Mouse (Mus musculus): Measurements from ENCODE around the gene Gjc2. TPM values are rescaled to one million over a fixed set of nuclear protein-coding genes. Genes with fewer than 3 reads are reported as not detected.

Gjc2 gene
- polyA plus RNA-seq, 1 experiment from 2014 or later = not detected

DNA sequence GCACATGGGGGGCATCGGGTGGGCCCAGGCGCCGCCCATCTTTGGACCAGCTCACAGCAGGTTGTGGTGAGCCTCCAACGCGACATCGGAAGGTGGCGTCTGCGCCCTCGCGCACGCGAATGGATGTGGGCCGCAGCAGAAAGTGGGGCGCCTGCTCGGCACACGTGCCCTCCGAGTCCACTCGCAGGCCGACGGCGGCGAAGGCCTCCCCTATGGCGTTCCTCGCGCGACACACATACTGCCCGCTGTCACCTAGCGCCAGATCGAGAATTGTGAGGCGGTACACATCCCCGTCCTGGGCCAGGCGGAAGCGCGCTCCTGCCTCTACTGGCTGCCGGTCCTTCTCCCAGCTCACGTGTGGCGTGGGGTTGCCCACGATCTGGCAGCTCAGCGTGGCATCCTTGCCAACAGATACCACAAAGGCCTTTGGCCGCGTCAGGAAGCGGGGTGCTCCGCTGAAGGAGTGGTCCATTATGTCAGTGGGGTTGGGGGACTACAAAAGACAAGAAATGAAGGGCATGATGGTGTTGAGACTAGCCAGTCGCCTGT, 47.0 kb downstream of the Gjc2 start, which contains the start of gene Obscn:
Gene Obscn (minus strand): TSS at position 499 of the 549 bp plus-strand sequence.
- no peaks in the 10 kb centered on the region for H3K4me1 ChIP-seq (ENCODE audit: control insufficient read depth, insufficient read depth, low read length)
- peak within 1 kb of the TSS; percentile 30 for H3K4me2 ChIP-seq (ENCODE audit: low read depth)
- DNase-seq (ENCODE audit: low spot score) (no peak), ATAC-seq (ENCODE audit: insufficient read depth, low FRiP score, low TSS enrichment) (no peak)
- H3K27ac ChIP-seq (ENCODE audit: low read depth, low read length) = no peak within 1 kb of the TSS
- H3K4me3 ChIP-seq (ENCODE audit: low read depth, low read length) = peak within 1 kb of the TSS; percentile 19; the same call in 1 of the 2 replicates
- 15% methylated on average over 43 of the region's 44 CpGs for WGBS
- no peaks in the 10 kb centered on the region for H3K9me3 ChIP-seq (ENCODE audit: control insufficient read depth, low read length)
- H3K9ac ChIP-seq (ENCODE audit: low read length) = no peak within 1 kb of the TSS
- H3K36me3 ChIP-seq (ENCODE audit: control insufficient read depth, insufficient read depth, low read length) = no peaks in the 10 kb centered on the region
- peaks cover 49% of the 10 kb centered on the region for H3K27me3 ChIP-seq (ENCODE audit: control insufficient read depth, insufficient read depth, low read length)

DNA sequence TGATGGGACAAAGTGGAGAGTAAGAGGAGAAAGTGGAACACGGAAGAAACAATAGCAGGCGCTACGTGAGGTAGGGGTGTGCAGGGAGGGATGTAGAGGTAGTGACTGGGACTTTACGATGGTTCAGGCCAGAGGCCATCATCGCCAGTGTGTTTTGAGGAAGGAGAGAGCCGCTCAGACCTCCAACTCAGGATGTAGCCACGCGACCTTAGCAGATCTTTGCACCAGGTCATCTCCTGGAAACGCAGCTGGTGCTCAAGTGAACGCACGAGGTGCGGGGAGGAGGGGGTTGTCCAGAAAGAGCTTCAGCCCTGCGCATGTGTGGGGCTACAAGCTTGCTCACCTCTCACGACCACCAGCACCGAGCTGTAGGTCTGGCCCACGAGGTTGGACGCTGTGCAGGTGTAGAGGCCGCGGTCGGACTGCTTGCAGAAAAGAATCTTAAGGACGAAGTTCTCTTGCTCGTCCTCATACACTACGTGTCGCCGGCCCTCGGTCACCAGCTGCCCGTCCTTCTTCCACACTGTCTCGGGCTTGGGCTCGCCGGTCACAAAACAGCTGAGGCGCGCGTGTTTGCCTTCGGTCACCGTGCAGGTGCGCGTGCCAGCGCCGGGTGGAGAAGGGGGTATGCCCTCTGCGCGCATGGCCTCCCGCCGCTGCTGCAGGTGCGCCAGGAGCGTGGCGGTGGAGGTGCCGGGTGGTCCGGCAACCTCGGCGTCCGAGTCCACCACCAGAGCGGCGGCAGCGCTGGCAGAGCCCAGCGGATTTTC, 47.8 kb downstream of the Gjc2 start:
- Histone ChIP-seq H3K4me1 (ENCODE audit: control insufficient read depth, insufficient read depth, low read length) (no peaks in the 10 kb centered on the region), H3K27ac (ENCODE audit: low read depth, low read length) (no peak overlapping the region), H3K36me3 (ENCODE audit: control insufficient read depth, insufficient read depth, low read length) (no peaks in the 10 kb centered on the region), H3K4me3 (ENCODE audit: low read depth, low read length) (peak overlapping the region; percentile 19; the same call in 1 of the 2 replicates), H3K4me2 (ENCODE audit: low read depth) (peak overlapping the region; percentile 30), H3K27me3 (ENCODE audit: control insufficient read depth, insufficient read depth, low read length) (peaks cover 49% of the 10 kb centered on the region), H3K9ac (ENCODE audit: low read length) (no peak overlapping the region), H3K9me3 (ENCODE audit: control insufficient read depth, low read length) (no peaks in the 10 kb centered on the region)
- no peak for DNase-seq (ENCODE audit: low spot score)
- ATAC-seq (ENCODE audit: insufficient read depth, low FRiP score, low TSS enrichment) = no peak
- 6% methylated on average over 55 of the region's 55 CpGs for WGBS

DNA sequence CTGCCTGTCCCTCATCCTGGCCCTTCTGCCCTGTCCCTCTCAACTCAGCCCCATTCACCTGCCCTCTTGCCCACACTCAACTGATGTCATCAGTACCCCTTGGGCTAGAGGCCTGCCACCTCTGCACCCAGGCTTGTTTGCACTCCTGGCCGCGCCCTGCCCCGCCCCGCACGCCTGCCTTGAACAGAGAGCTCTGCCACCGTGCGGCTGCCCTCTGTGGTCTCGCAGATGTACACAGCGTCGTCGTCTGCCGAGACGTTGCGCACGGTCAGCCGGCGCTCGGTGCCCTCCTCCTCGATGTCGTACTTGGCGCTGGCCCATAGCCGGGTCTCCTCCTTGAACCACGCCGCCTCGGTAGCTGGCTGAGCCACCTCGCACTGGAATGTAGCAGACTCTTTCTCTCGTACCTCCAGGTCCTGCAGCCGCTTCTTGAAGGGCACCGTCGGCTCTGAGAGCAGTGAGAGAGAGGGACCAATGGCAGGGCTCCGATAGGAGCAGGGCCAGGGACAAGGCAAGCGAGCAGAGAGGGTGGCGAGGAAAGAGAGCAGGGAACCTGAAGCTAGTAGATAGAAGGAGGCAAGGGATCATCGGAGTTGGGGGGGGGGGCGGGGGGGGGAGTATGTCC, 48.5 kb downstream of the Gjc2 start:
- peaks cover 49% of the 10 kb centered on the region for H3K27me3 ChIP-seq (ENCODE audit: control insufficient read depth, insufficient read depth, low read length)
- no peaks in the 10 kb centered on the region for H3K4me1 ChIP-seq (ENCODE audit: control insufficient read depth, insufficient read depth, low read length)
- DNase-seq (ENCODE audit: low spot score) (no peak), ATAC-seq (ENCODE audit: insufficient read depth, low FRiP score, low TSS enrichment) (no peak)
- WGBS = 5% methylated on average over 33 of the region's 35 CpGs
- H3K36me3 ChIP-seq (ENCODE audit: control insufficient read depth, insufficient read depth, low read length) = no peaks in the 10 kb centered on the region
- H3K27ac ChIP-seq (ENCODE audit: low read depth, low read length) = no peak overlapping the region
- H3K4me3 ChIP-seq (ENCODE audit: low read depth, low read length) = peak overlapping the region; percentile 19; the same call in 1 of the 2 replicates
- no peaks in the 10 kb centered on the region for H3K9me3 ChIP-seq (ENCODE audit: control insufficient read depth, low read length)
- no peak overlapping the region for H3K9ac ChIP-seq (ENCODE audit: low read length)
- peak overlapping the region; percentile 20; the same call in 1 of the 2 replicates for H3K4me2 ChIP-seq (ENCODE audit: low read depth)

DNA sequence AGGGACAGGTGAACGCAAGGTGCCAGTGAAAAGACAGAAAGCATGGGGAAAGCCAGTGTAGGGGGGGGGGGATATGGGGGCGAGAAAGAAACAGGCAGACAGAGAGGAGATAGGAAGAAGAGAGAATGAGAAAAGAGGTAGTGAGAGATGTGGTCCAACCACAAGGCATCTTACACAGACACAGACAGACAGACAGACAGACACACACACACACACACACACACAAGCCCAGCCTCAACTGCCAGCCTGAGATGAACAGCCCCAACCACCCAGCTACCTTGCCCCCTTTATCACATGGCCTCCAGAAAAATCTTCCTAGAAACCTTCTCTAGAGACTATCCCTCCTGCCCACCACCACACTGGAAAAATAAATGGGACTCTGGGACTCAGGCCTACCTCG, 50.9 kb downstream of the Gjc2 start:
- 71% methylated on average over 2 of the region's 3 CpGs for WGBS
- Histone ChIP-seq H3K27me3 (ENCODE audit: control insufficient read depth, insufficient read depth, low read length) (peaks cover 43% of the 10 kb centered on the region), H3K4me3 (ENCODE audit: low read depth, low read length) (no peak overlapping the region), H3K9me3 (ENCODE audit: control insufficient read depth, low read length) (no peaks in the 10 kb centered on the region), H3K27ac (ENCODE audit: low read depth, low read length) (no peak overlapping the region), H3K36me3 (ENCODE audit: control insufficient read depth, insufficient read depth, low read length) (no peaks in the 10 kb centered on the region), H3K4me2 (ENCODE audit: low read depth) (no peak overlapping the region), H3K9ac (ENCODE audit: low read length) (no peak overlapping the region), H3K4me1 (ENCODE audit: control insufficient read depth, insufficient read depth, low read length) (no peaks in the 10 kb centered on the region)
- DNase-seq (ENCODE audit: low spot score) (no peak), ATAC-seq (ENCODE audit: insufficient read depth, low FRiP score, low TSS enrichment) (no peak)

DNA sequence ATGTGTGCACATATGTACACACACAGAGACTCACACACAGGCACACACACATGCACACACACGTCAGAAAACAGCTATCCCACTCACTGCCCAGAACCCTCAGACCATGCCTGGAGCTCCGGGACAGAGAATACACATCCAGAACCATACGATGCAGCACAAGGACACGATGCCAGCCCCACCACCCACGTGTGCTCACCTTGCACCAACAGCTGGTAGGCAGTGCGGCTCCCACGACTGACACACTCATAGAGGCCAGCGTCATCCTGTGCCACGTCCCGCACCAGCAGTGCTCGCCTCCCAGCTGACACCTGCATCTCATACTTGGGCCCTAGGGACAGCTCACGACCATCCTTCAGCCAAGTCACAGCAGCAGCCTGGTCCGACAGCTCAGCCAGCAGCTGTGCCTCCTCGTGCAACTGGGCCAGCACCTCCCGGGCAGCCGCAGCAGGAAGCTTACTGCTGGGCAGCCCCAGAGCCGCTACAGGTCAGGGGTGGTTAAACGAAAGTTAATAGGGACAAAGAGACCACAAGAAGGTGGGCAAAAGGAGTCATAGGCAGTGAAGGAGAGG, 51.6 kb downstream of the Gjc2 start:
- no peak overlapping the region for H3K27ac ChIP-seq (ENCODE audit: low read depth, low read length)
- peaks cover 36% of the 10 kb centered on the region for H3K27me3 ChIP-seq (ENCODE audit: control insufficient read depth, insufficient read depth, low read length)

DNA sequence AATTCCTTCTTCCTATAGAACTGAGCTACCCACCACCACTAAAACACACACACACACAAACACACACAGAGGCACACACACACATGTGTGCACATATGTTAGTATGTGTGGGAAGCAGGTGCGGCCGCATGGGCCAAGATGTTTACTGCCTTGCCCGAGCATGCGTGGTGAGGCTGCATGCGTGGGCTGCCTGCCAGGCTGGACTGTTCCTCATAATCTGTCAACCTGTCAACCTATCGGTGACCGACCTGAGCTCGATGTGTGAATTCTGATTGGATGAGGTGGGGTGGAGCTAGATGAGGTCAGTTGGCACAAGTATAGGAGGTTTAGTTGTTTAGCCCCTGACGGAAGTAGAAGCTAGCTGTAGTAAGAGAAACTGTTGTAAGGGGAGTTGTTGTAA, 52.2 kb downstream of the Gjc2 start:
- ATAC-seq (ENCODE audit: insufficient read depth, low FRiP score, low TSS enrichment) (no peak), DNase-seq (ENCODE audit: low spot score) (no peak)
- Histone ChIP-seq H3K4me1 (ENCODE audit: control insufficient read depth, insufficient read depth, low read length) (no peaks in the 10 kb centered on the region), H3K27ac (ENCODE audit: low read depth, low read length) (no peak overlapping the region), H3K27me3 (ENCODE audit: control insufficient read depth, insufficient read depth, low read length) (peaks cover 30% of the 10 kb centered on the region), H3K9me3 (ENCODE audit: control insufficient read depth, low read length) (no peaks in the 10 kb centered on the region), H3K4me3 (ENCODE audit: low read depth, low read length) (no peak overlapping the region), H3K9ac (ENCODE audit: low read length) (no peak overlapping the region), H3K36me3 (ENCODE audit: control insufficient read depth, insufficient read depth, low read length) (no peaks in the 10 kb centered on the region), H3K4me2 (ENCODE audit: low read depth) (no peak overlapping the region)
- 89% methylated on average over 9 of the region's 9 CpGs for WGBS

More for the DNA sequence above, 51.6 kb downstream of the Gjc2 start:
- WGBS = 70% methylated on average over 18 of the region's 18 CpGs
- Histone ChIP-seq H3K4me3 (ENCODE audit: low read depth, low read length) (no peak overlapping the region), H3K9ac (ENCODE audit: low read length) (no peak overlapping the region), H3K4me2 (ENCODE audit: low read depth) (no peak overlapping the region), H3K9me3 (ENCODE audit: control insufficient read depth, low read length) (no peaks in the 10 kb centered on the region), H3K4me1 (ENCODE audit: control insufficient read depth, insufficient read depth, low read length) (no peaks in the 10 kb centered on the region), H3K36me3 (ENCODE audit: control insufficient read depth, insufficient read depth, low read length) (no peaks in the 10 kb centered on the region)
- ATAC-seq (ENCODE audit: insufficient read depth, low FRiP score, low TSS enrichment) (no peak), DNase-seq (ENCODE audit: low spot score) (no peak)

Other genes starting within 250 kb of the Gjc2 start
- gene Rnf187, start 244.3 kb downstream of the Gjc2 start, polyA plus RNA-seq (2014; fragmentation: Nextera tagmentation; extraction: Ambion mirVana) = 460 and 493 TPM in 2 replicates
- gene Hist3h2ba, start 234.3 kb downstream of the Gjc2 start, polyA plus RNA-seq (2014; fragmentation: Nextera tagmentation; extraction: Ambion mirVana) = 75.5 and 84.8 TPM in 2 replicates
- gene Hist3h2a, start 228.5 kb downstream of the Gjc2 start, polyA plus RNA-seq (2014; fragmentation: Nextera tagmentation; extraction: Ambion mirVana) = 56.3 and 61.4 TPM in 2 replicates
- 0.74 and 0.88 TPM in 2 replicates for gene Trim17, start 228.5 kb downstream of the Gjc2 start, polyA plus RNA-seq (2014; fragmentation: Nextera tagmentation; extraction: Ambion mirVana)
- gene Trim11, start 205.1 kb downstream of the Gjc2 start, polyA plus RNA-seq (2014; fragmentation: Nextera tagmentation; extraction: Ambion mirVana) = 19.5 and 20.8 TPM in 2 replicates
- gene Obscn, start 46.8 kb downstream of the Gjc2 start, polyA plus RNA-seq (2014; fragmentation: Nextera tagmentation; extraction: Ambion mirVana) = 0.88 and 1.1 TPM in 2 replicates
- 1.7 and 2.6 TPM in 2 replicates for gene Iba57, start 19.5 kb downstream of the Gjc2 start, polyA plus RNA-seq (2014; fragmentation: Nextera tagmentation; extraction: Ambion mirVana)
- gene Guk1, start 9.0 kb upstream of the Gjc2 start, polyA plus RNA-seq (2014; fragmentation: Nextera tagmentation; extraction: Ambion mirVana) = 101 and 112 TPM in 2 replicates
- 91.6 and 99.3 TPM in 2 replicates for gene Mrpl55, start 19.3 kb upstream of the Gjc2 start, polyA plus RNA-seq (2014; fragmentation: Nextera tagmentation; extraction: Ambion mirVana)
- gene 2310033P09Rik, start 25.1 kb upstream of the Gjc2 start, polyA plus RNA-seq (2014; fragmentation: Nextera tagmentation; extraction: Ambion mirVana) = 31.0 and 33.1 TPM in 2 replicates
- 656 and 670 TPM in 2 replicates for gene Arf1, start 45.1 kb upstream of the Gjc2 start, polyA plus RNA-seq (2014; fragmentation: Nextera tagmentation; extraction: Ambion mirVana)
- gene Wnt3a, start 107.5 kb upstream of the Gjc2 start, polyA plus RNA-seq (2014; fragmentation: Nextera tagmentation; extraction: Ambion mirVana) = 2.6 and 3.3 TPM in 2 replicates
- gene Wnt9a, start 123.7 kb upstream of the Gjc2 start, polyA plus RNA-seq (2014; fragmentation: Nextera tagmentation; extraction: Ambion mirVana) = 1.6 and 2.5 TPM in 2 replicates
- gene Prss38, start 192.4 kb upstream of the Gjc2 start, polyA plus RNA-seq (2014; fragmentation: Nextera tagmentation; extraction: Ambion mirVana) = not detected in 2 replicates

All from neural tube, embryonic 11.5 days (tissue).